Mouse (Mus musculus) heart, adult 18-20 months (tissue): ENCODE measurements at regions not wholly inside any gene's neighbourhood (a gene's known extent, or its start where the extent isn't known, plus 50 kb on each side); places are given as distances from the start of the nearest gene placed in this dataset.

Experiments used
- DNase-seq, 2 experiments: peaks; one replicate each; pipeline ENCODE4 v3.0.0; 2021 to 2022; ENCODE audit warnings: mixed read lengths in 1 of 2

- no peak for DNase-seq
These were observed 207.2 kb downstream of the Enc1 start for GRCm38 (mm10) chr13:97448123-97448522.

GRCm38 (mm10) chr13:97443731-97444428 lies 203.0 kb downstream of the Enc1 start:
- DNase-seq: peak; percentile 54

GRCm38 (mm10) chr13:97442806-97443205 lies 201.9 kb downstream of the Enc1 start:
- no peak for DNase-seq

GRCm38 (mm10) chr13:97442283-97442682 lies 201.4 kb downstream of the Enc1 start:
- peak in 1 of 2 experiments; percentile 26 for DNase-seq

- DNase-seq: no peak
These were observed 200.9 kb downstream of the Enc1 start for GRCm38 (mm10) chr13:97441803-97442202.

GRCm38 (mm10) chr13:97439216-97439979 lies 198.5 kb downstream of the Enc1 start:
- DNase-seq: no peak

GRCm38 (mm10) chr13:97438692-97439091 lies 197.8 kb downstream of the Enc1 start:
- DNase-seq: no peak

- no peak for DNase-seq
These were observed 197.4 kb downstream of the Enc1 start for GRCm38 (mm10) chr13:97438277-97438676.

GRCm38 (mm10) chr13:97436719-97437350 lies 195.9 kb downstream of the Enc1 start:
- DNase-seq: no peak

GRCm38 (mm10) chr13:97435865-97436718 lies 195.2 kb downstream of the Enc1 start:
- DNase-seq: peak; percentile 70 to 82

GRCm38 (mm10) chr13:97434961-97435864 lies 194.3 kb downstream of the Enc1 start:
- DNase-seq: peak; percentile 47 to 52

- DNase-seq: no peak
These were observed 193.3 kb downstream of the Enc1 start for GRCm38 (mm10) chr13:97434167-97434566.

- no peak for DNase-seq
These were observed 191.7 kb downstream of the Enc1 start for GRCm38 (mm10) chr13:97432627-97433026.

GRCm38 (mm10) chr13:97430885-97431284 lies 190.0 kb downstream of the Enc1 start:
- DNase-seq: no peak

GRCm38 (mm10) chr13:97428163-97428562 lies 187.3 kb downstream of the Enc1 start:
- no peak for DNase-seq

GRCm38 (mm10) chr13:97427537-97427936 lies 186.6 kb downstream of the Enc1 start:
- no peak for DNase-seq

- DNase-seq: no peak
These were observed 184.8 kb downstream of the Enc1 start for GRCm38 (mm10) chr13:97425731-97426130.

GRCm38 (mm10) chr13:97423911-97424310 lies 183.0 kb downstream of the Enc1 start:
- peak in 1 of 2 experiments; percentile 27 for DNase-seq

GRCm38 (mm10) chr13:97423298-97423817 lies 182.5 kb downstream of the Enc1 start:
- DNase-seq: no peak

GRCm38 (mm10) chr13:97422897-97423296 lies 182.0 kb downstream of the Enc1 start:
- no peak for DNase-seq

GRCm38 (mm10) chr13:97421831-97422230 lies 180.9 kb downstream of the Enc1 start:
- DNase-seq: no peak
